Mouse (Mus musculus) G1E (cell line): ENCODE results near the gene Zfp36l1. TPM values are rescaled to one million over a fixed set of nuclear protein-coding genes. Genes with fewer than 3 reads are reported as not detected.

Experiments used
- ATAC-seq: 2 replicates; pipeline ENCODE4 v1.8.0; 2016; ENCODE audit warnings: mild to moderate bottlenecking; ENCODE audit not compliant: insufficient number of reproducible peaks, poor library complexity, low FRiP score, severe bottlenecking; ENCODE audit errors: extremely low read depth
- DNase-seq: peaks from one replicate; pipeline ENCODE4 v3.0.0; 2012; ENCODE audit warnings: low spot score
- H3K27me3 ChIP-seq: 2 replicates; pipeline ENCODE4 v1.6.1; 2012; ENCODE audit warnings: mild to moderate bottlenecking, low read length, inconsistent platforms; ENCODE audit not compliant: insufficient read depth
- H3K36me3 ChIP-seq: replicated peaks from 2 replicates; pipeline ENCODE3; 2012; ENCODE audit warnings: mild to moderate bottlenecking, inconsistent platforms
- H3K4me1 ChIP-seq: 2 replicates; pipeline ENCODE4 v1.6.1; 2012; ENCODE audit warnings: low read depth, low read length, inconsistent platforms, mixed read lengths; ENCODE audit not compliant: insufficient read depth
- H3K4me3 ChIP-seq: 2 replicates; pipeline ENCODE4 v1.5.1; 2012; ENCODE audit warnings: low read depth, mild to moderate bottlenecking, inconsistent platforms, low read length, moderate library complexity, mixed read lengths
- H3K9me3 ChIP-seq: replicated peaks from 2 replicates; pipeline ENCODE4 v1.6.1; 2012; ENCODE audit warnings: inconsistent platforms
- CTCF ChIP-seq: IDR thresholded peaks from 2 replicates; pipeline ENCODE4 v1.5.1; 2012; ENCODE audit warnings: low read depth, low read length, inconsistent platforms, mixed read lengths
- GATA1 ChIP-seq: IDR thresholded peaks from 2 replicates; pipeline ENCODE4 v1.6.1; 2012; ENCODE audit warnings: borderline replicate concordance, low read length, inconsistent platforms, mixed read lengths
- GATA2 ChIP-seq: IDR thresholded peaks from 2 replicates; pipeline ENCODE4 v1.6.1; 2012; ENCODE audit warnings: low read depth, low read length, inconsistent platforms, borderline replicate concordance
- POLR2AphosphoS5 ChIP-seq: IDR thresholded peaks from 2 replicates; pipeline ENCODE4 v1.6.1; 2012; ENCODE audit warnings: low read depth, low read length, inconsistent platforms; ENCODE audit not compliant: insufficient replicate concordance
- TAL1 ChIP-seq: conservative IDR thresholded peaks from 2 replicates; pipeline ENCODE4 v1.6.1; 2012; ENCODE audit warnings: low read depth, low read length, inconsistent platforms, mixed read lengths
- polyA plus RNA-seq: library from polyadenylated mRNA; stranded (reverse); fragments of >175 nt; gene quantifications from 2 replicates; pipeline ENCODE4 v1.2.3, GENCODE M21; 2012
- total RNA-seq, 2 experiments: library from RNA; stranded (forward) in 1 of 2; stranded (reverse) in 1 of 2; fragments of 200-1000 nt in 1 of 2; fragments of >200 nt in 1 of 2; fragmentation: Nextera tagmentation in 1 of 2; gene quantifications; 2 replicates each; pipeline ENCODE4 v1.2.3; 2014 to 2017

The Zfp36l1 gene
- total and polyA plus RNA-seq, 3 experiments, result 40.3 to 357 (median 281) TPM

DNA sequence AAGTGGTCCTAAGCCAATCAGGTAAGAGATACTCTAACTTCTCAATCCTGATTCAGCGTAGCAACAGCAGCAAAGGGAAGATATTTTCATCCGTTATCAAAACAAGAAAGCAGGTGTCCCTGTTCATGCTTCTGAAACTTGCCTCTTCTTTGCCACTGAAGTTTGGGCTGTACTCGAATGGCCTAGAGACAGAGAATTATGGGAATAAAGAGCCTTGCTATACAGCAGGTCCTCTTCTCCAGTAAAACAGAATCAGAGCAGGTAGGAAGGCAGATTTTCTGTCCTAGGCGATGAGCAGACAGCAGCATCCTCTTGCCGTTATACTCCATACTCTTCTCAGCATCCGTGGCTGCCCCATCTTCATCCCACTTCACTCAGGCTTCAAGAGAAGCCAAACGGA lies 44.8 kb downstream of the Zfp36l1 start:
- no peak for ATAC-seq
- H3K9me3 ChIP-seq, result no peaks in the 10 kb centered on the region
- no peak for DNase-seq
- no peak overlapping the region for H3K4me3 ChIP-seq
- H3K36me3 ChIP-seq, result no peaks in the 10 kb centered on the region
- H3K4me1 ChIP-seq, result peaks cover 38% of the 10 kb centered on the region
- TF ChIP-seq POLR2AphosphoS5, result no peak
- TF ChIP-seq GATA2, result no peak
- TF ChIP-seq TAL1, result no peak
- TF ChIP-seq CTCF, result no peak
- TF ChIP-seq GATA1, result no peak
- H3K27me3 ChIP-seq, result no peaks in the 10 kb centered on the region

DNA sequence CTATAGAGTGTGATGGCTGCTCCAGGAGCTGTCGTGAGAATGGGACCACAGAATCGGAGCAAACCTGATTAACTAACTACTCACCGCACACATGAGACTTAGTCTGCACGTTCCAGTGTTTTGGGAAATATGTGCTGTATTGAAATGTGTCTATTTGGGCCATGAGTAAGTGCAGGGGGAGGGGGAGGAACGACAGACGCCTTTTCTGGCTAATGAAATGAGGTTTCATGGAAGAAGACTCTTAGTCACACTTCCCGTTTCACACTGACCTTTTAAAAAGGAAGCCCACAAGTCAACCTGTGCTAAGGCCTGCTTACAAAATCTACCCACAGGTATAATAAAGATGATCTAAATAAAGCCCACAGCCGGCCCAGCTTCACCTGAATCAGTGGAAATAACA lies 47.8 kb downstream of the Zfp36l1 start:
- H3K27me3 ChIP-seq, result no peaks in the 10 kb centered on the region
- TF ChIP-seq TAL1, result no peak
- no peak for TF ChIP-seq POLR2AphosphoS5
- TF ChIP-seq GATA1, result no peak
- no peak for TF ChIP-seq CTCF
- no peak for TF ChIP-seq GATA2
- H3K4me1 ChIP-seq, result peaks cover 60% of the 10 kb centered on the region
- no peak for DNase-seq
- H3K4me3 ChIP-seq, result no peak overlapping the region
- ATAC-seq, result no peak
- no peaks in the 10 kb centered on the region for H3K9me3 ChIP-seq
- no peaks in the 10 kb centered on the region for H3K36me3 ChIP-seq

- no peak for ATAC-seq
Measured at GRCm38 (mm10) chr12:80064306-80064705, 48.5 kb downstream of the Zfp36l1 start.

GRCm38 (mm10) chr12:80063402-80064150 lies 49.2 kb downstream of the Zfp36l1 start:
- Histone ChIP-seq H3K4me3 (no peak overlapping the region), H3K4me1 (peaks cover 56% of the 10 kb centered on the region), H3K27me3 (no peaks in the 10 kb centered on the region), H3K9me3 (no peaks in the 10 kb centered on the region), H3K36me3 (no peaks in the 10 kb centered on the region)
- no peak for TF ChIP-seq CTCF
- no peak for TF ChIP-seq POLR2AphosphoS5
- TF ChIP-seq GATA1, result no peak
- TF ChIP-seq GATA2, result no peak
- DNase-seq (no peak), ATAC-seq (no peak)

More at GRCm38 (mm10) chr12:80064306-80064705, 48.5 kb downstream of the Zfp36l1 start:
- no peaks in the 10 kb centered on the region for H3K36me3 ChIP-seq
- no peaks in the 10 kb centered on the region for H3K27me3 ChIP-seq
- H3K4me3 ChIP-seq, result no peak overlapping the region
- DNase-seq, result no peak
- TF ChIP-seq POLR2AphosphoS5 (no peak), GATA2 (no peak), CTCF (no peak), TAL1 (no peak), GATA1 (no peak)
- no peaks in the 10 kb centered on the region for H3K9me3 ChIP-seq
- H3K4me1 ChIP-seq, result peaks cover 61% of the 10 kb centered on the region

- H3K27me3 ChIP-seq, result no peaks in the 10 kb centered on the region
- H3K36me3 ChIP-seq, result no peaks in the 10 kb centered on the region
- no peak for ATAC-seq
- TF ChIP-seq GATA2 (no peak), POLR2AphosphoS5 (no peak), GATA1 (no peak), TAL1 (no peak), CTCF (no peak)
- peaks cover 50% of the 10 kb centered on the region for H3K4me1 ChIP-seq
- H3K9me3 ChIP-seq, result no peaks in the 10 kb centered on the region
- DNase-seq, result no peak
- H3K4me3 ChIP-seq, result no peak overlapping the region
Measured at GRCm38 (mm10) chr12:80062410-80063401, 50.1 kb downstream of the Zfp36l1 start.

GRCm38 (mm10) chr12:80061810-80062209 lies 51.0 kb downstream of the Zfp36l1 start:
- H3K27me3 ChIP-seq, result no peaks in the 10 kb centered on the region
- H3K4me1 ChIP-seq, result peaks cover 50% of the 10 kb centered on the region
- no peaks in the 10 kb centered on the region for H3K9me3 ChIP-seq
- no peak for ATAC-seq
- DNase-seq, result no peak
- no peak overlapping the region for H3K4me3 ChIP-seq
- no peak for TF ChIP-seq GATA2
- TF ChIP-seq GATA1, result no peak
- TF ChIP-seq CTCF, result no peak
- TF ChIP-seq TAL1, result no peak
- TF ChIP-seq POLR2AphosphoS5, result no peak
- no peaks in the 10 kb centered on the region for H3K36me3 ChIP-seq
